Mouse (Mus musculus) forebrain, embryonic 11.5 days (tissue): ENCODE data around the gene Foxr1. TPM values are rescaled to one million over a fixed set of nuclear protein-coding genes. Genes with fewer than 3 reads are reported as not detected.
"Not testable (repeated sequence)": the region's sequence is repeated elsewhere in the genome, so short reads cannot be mapped to it uniquely, and the experiment has no call there.

Experiments used
- ATAC-seq: fragments of 200-750 bp; cut with Nextera tagmentation; replicated peaks from 2 replicates; pipeline ENCODE4 v1.8.0; 2017; ENCODE audit warnings: moderate TSS enrichment; ENCODE audit not compliant: low FRiP score
- DNase-seq: peaks from one replicate; pipeline ENCODE4 v3.0.0-alpha.2; 2017; ENCODE audit warnings: low spot score
- H3K27ac ChIP-seq: fragments of 300-500 bp; sonication (generic); 2 replicates; pipeline ENCODE4 v1.5.1; 2014; ENCODE audit warnings: low read depth, low read length
- H3K27me3 ChIP-seq: fragments of 300-500 bp; sonication (generic); 2 replicates; pipeline ENCODE4 v1.6.1; 2014; ENCODE audit warnings: mild to moderate bottlenecking, low read length, mixed read lengths; ENCODE audit not compliant: control insufficient read depth, insufficient read depth
- H3K36me3 ChIP-seq: fragments of 300-500 bp; sonication (generic); 2 replicates; pipeline ENCODE4 v1.6.1; 2014; ENCODE audit warnings: mild to moderate bottlenecking, low read length, moderate library complexity, mixed read lengths; ENCODE audit not compliant: control insufficient read depth, insufficient read depth
- H3K4me1 ChIP-seq: fragments of 300-500 bp; sonication (generic); replicated peaks from 2 replicates; pipeline ENCODE4 v1.6.1; 2014; ENCODE audit warnings: low read length, mixed read lengths; ENCODE audit not compliant: control insufficient read depth, insufficient read depth
- H3K4me2 ChIP-seq: fragments of 300-500 bp; sonication (generic); 2 replicates; pipeline ENCODE4 v1.6.1; 2014; ENCODE audit warnings: low read depth, mild to moderate bottlenecking, low read length, moderate library complexity, mixed read lengths; ENCODE audit not compliant: severe bottlenecking
- H3K4me3 ChIP-seq: fragments of 300-500 bp; sonication (generic); 2 replicates; pipeline ENCODE4 v1.5.1; 2014; ENCODE audit warnings: low read depth, low read length
- H3K9ac ChIP-seq: fragments of 300-500 bp; sonication (generic); 2 replicates; pipeline ENCODE4 v1.6.1; 2014; ENCODE audit warnings: low read length
- H3K9me3 ChIP-seq: fragments of 300-500 bp; sonication (generic); 2 replicates; pipeline ENCODE4 v1.6.1; 2016; ENCODE audit warnings: low read length, mixed read lengths; ENCODE audit not compliant: control insufficient read depth
- WGBS: fragments of 180-500 bp; shearing (Covaris S2); extraction: QIAGEN DNeasy Blood & Tissue Kit; methylation state at CpG from one replicate; pipeline ENCODE4 v1.1.7; 2014; 5-methylcytosine and 5-hydroxymethylcytosine counted together
- polyA plus RNA-seq: library from polyadenylated mRNA; unstranded; fragments of >200 nt; fragmentation: Nextera tagmentation; extraction: Ambion mirVana; gene quantifications from 2 replicates; pipeline ENCODE4 v1.2.1, GENCODE M21; 2014

Gene Foxr1
- polyA plus RNA-seq, 1 experiment from 2014 or later = not detected

DNA sequence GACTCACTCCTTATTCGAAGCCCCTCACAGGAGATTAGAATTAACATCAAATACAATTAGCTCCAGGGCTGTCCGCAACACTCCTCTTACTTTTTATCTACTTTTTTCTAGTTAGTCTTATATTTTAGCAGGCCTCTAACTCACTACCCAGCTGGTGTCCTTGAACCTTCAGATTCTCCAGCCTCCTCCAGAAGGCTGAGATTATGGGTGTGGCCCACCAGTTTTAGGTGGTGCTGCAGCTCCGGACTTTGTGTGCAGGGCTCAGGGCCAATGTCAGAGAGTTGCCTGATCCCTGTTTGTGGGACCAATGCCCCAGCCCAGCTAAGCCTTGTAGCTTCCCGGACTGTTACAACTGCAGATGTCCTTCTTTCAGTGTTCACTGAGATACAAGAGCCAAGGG lies 17.4 kb downstream of the Foxr1 start:
- H3K4me3 ChIP-seq = no peak overlapping the region
- 86% methylated on average over 4 of the region's 4 CpGs for WGBS
- no peak for DNase-seq

DNA sequence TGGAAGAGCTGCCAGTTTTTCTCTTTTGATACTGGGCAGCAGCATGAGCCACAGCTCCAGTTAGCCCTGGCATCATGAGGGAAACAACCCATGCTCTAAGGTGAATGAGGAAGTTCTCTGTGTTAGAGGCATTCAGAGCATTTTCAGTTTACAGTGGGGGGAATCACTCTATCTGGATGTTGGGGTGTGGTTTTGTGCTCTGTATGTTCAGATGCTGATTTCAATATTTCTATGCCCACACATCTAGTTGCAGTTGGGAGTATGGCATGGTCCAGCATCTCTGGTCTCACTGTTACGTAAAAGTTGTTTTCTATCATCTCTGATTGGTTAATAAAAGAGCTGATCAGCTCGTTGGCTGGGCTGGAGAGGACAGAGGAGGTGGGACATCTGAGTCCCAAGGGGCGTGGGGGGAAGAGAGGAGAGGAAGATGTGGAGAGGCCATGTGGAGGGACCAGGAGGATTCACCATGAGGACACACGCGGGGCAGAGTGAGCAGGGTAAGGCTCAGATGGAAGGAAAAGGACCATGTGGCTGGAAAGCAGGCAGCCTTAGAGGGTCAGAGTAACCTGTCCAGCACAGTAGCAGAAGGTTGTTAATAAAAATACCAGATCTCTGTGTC lies 20.5 kb downstream of the Foxr1 start:
- no peak overlapping the region for H3K27ac ChIP-seq
- 0 out of 2 replicates have a peak, but pooled peaks cover 2% of the 10 kb centered on the region for H3K4me1 ChIP-seq
- H3K27me3 ChIP-seq = no peaks in the 10 kb centered on the region
- H3K9ac ChIP-seq = no peak overlapping the region
- H3K4me2 ChIP-seq = no peak overlapping the region
- no peak overlapping the region for H3K4me3 ChIP-seq
- H3K9me3 ChIP-seq = no peaks in the 10 kb centered on the region
- H3K36me3 ChIP-seq = peaks cover 3% of the 10 kb centered on the region; the same call in 1 of the 2 replicates
- WGBS = 76% methylated on average over 5 of the region's 5 CpGs
- ATAC-seq = no peak
- no peak for DNase-seq

More for the DNA sequence above, 17.4 kb downstream of the Foxr1 start:
- Histone ChIP-seq H3K27ac (no peak overlapping the region), H3K9me3 (no peaks in the 10 kb centered on the region), H3K9ac (no peak overlapping the region), H3K4me2 (no peak overlapping the region), H3K27me3 (no peaks in the 10 kb centered on the region), H3K4me1 (no peaks in the 10 kb centered on the region), H3K36me3 (no peaks in the 10 kb centered on the region)
- no peak for ATAC-seq

DNA sequence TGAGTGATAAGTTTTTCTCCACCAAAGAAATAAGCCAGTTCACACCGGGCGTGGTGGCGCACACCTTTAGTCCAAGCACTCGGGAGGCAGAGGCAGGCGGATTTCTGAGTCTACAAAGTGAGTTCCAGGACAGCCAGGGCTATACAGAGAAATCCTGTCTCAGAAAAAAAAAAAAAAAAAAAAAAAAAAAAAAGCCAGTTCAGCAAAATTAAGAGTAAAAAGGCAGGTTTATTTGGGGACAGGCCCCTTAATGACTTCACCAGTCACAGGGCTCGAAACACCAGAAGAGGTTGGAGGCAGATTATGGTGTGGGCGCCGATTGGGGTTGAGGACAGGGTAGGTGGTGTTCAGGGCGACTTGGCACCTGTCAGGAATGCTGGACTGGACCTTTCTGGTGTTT lies 21.2 kb downstream of the Foxr1 start:
- not testable (repeated sequence) for H3K4me1 ChIP-seq, H3K4me2 ChIP-seq, H3K27ac ChIP-seq, ATAC-seq, H3K4me3 ChIP-seq, H3K9me3 ChIP-seq, H3K36me3 ChIP-seq, H3K9ac ChIP-seq, H3K27me3 ChIP-seq, DNase-seq
- 95% methylated on average over 9 of the region's 9 CpGs for WGBS

DNA sequence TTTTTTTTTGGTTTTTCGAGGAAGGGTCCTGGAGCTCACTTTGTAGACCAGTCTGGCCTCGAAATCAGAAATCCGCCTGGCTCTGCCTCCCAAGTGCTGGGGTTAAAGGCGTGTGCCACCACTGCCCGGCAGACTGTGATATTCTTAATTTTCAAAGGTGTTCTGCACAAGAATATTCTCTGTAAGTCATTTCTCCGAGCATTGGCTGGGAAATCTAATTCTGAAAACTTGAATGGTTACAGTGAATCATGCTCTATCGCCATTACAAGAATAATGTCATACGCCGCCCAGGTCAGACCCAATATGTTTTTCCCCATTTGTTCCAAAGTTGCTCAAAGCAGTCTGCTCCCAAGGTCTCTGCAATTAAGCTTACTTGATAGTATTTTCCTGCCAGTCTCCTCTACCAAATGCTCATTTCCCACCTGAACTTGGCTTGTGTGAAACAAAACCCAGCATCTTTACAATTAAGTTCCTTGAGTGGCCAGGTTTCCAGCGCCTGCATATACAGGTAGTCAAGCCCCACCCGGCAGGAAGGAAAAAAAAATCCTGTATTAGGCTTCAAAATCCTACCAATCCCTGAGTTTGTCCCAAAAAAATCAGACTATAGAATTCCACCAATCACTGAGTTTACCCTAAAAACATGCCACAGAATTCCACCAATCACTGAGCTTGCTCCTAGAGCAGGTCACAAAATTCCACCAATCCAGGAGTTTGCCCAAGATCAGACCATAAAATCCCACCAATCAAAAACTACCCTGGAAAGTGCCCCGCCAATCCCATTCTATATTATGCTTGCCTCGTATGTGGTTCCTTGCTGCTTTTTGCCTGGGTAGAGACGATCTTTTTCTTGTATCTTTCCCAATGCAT lies 22.2 kb downstream of the Foxr1 start, which contains the start of gene Ccdc84:
Ccdc84 (minus strand) TSS at position 51 of the 867 bp plus-strand sequence.
- peaks cover 3% of the 10 kb centered on the region; the same call in 1 of the 2 replicates for H3K36me3 ChIP-seq
- peak within 1 kb of the TSS; percentile 92 for H3K4me2 ChIP-seq
- H3K9ac ChIP-seq = peak within 1 kb of the TSS; percentile 63
- DNase-seq (no peak), ATAC-seq (no peak)
- 82% methylated on average over 14 of the region's 14 CpGs for WGBS
- H3K27ac ChIP-seq = peak within 1 kb of the TSS; percentile 20; the same call in 1 of the 2 replicates
- no peaks in the 10 kb centered on the region for H3K9me3 ChIP-seq
- H3K4me3 ChIP-seq = peak within 1 kb of the TSS; percentile 69
- H3K4me1 ChIP-seq = 0 out of 2 replicates have a peak, but pooled peaks cover 2% of the 10 kb centered on the region
- H3K27me3 ChIP-seq = no peaks in the 10 kb centered on the region

DNA sequence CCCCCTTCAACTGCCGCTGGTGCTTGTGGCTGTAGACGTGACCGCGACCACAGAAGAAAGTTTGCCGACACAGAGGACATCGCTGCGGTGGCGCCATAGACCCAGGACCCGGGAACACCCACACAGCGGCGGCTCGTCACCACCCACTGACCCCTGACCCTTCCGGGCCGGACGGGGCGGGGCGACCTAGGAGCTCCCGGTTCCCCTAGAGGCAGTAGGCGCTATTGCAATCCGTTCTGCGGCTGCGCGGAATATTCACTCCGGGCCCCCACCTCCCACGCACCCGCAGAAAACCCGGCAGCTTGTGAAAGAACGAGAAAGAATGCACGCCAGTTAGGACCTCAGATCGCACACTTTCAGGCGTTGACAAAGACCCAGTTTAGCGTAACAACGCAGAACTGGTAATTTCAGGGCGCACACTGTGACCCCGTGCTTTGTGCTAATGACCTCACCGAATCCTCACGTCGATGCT lies 23.0 kb downstream of the Foxr1 start:
- H3K27me3 ChIP-seq = no peaks in the 10 kb centered on the region
- H3K36me3 ChIP-seq = peaks cover 6% of the 10 kb centered on the region; the same call in 1 of the 2 replicates
- H3K4me3 ChIP-seq = peak overlapping the region; percentile 69
- H3K4me1 ChIP-seq = 0 out of 2 replicates have a peak, but pooled peaks cover 2% of the 10 kb centered on the region
- H3K9ac ChIP-seq = peak overlapping the region; percentile 63
- 1% methylated on average over 38 of the region's 38 CpGs for WGBS
- H3K27ac ChIP-seq = peak overlapping the region; percentile 20; the same call in 1 of the 2 replicates
- no peaks in the 10 kb centered on the region for H3K9me3 ChIP-seq
- peak overlapping the region; percentile 92 for H3K4me2 ChIP-seq
- DNase-seq = peak; percentile 95
- peak; percentile 90 for ATAC-seq

DNA sequence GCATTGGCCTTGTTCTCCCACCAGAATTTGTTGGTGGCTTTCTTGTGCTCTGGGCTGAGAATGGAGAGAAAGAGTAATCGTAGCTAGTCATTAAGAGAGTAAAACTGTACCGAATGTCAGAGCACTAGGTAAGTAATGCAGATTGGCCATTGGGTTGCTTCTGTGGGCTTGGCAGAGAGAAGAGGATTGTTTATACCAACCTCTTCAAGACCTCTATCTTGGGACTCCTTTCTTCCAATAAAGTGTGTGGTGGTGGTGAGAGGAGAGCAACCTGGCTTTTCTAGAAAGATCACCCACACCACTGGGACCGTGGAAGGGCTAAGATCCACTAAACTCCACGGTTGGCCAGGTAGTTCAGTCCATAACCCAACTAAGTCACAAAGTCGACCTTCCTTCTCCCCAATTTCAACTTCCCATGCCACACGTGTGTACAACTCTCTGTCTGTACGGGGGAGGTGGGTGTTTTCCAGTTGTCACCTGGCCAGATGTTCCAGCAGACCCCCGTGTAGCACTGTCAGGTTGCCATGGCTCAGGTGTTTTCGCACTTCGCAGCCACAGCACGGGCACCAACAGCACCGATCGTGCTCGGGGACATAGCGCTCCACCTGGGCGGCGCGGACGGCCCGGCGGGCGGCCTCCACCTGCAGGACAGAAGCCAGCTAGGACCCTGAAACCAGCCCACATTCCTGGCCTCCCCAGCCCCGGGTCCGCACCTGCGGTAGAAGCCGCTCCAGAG lies 23.6 kb downstream of the Foxr1 start:
- WGBS = 7% methylated on average over 26 of the region's 26 CpGs
- peak overlapping the region; percentile 69 for H3K4me3 ChIP-seq
- DNase-seq = no peak
- no peak overlapping the region for H3K27ac ChIP-seq
- peak overlapping the region; percentile 92 for H3K4me2 ChIP-seq
- 0 out of 2 replicates have a peak, but pooled peaks cover 2% of the 10 kb centered on the region for H3K4me1 ChIP-seq
- peaks cover 6% of the 10 kb centered on the region; the same call in 1 of the 2 replicates for H3K36me3 ChIP-seq
- H3K9ac ChIP-seq = peak overlapping the region; percentile 63
- peak; percentile 71; the same call in 1 of the 2 replicates for ATAC-seq
- no peaks in the 10 kb centered on the region for H3K9me3 ChIP-seq
- H3K27me3 ChIP-seq = no peaks in the 10 kb centered on the region

DNA sequence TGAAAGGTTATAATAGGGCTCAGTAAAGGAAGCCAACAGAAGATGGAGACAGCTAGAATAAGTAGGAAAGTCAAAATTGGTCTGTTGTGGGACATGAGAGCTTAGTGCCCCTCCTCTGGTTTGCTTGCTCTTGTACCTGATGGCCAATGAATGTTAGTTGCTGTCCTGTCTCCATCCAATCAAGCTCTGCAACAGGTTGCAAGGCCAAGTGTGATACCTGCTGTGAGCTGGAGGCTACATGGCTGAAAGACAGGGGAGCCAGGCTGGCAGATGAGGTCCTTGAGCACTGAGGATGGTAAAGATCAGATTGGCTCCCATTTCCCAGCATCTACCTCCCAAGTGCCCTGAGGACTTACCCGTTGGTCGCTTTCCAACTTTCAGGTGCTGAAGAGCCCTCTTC lies 28.2 kb downstream of the Foxr1 start:
- ATAC-seq (no peak), DNase-seq (no peak)
- peaks cover 7% of the 10 kb centered on the region; the same call in 1 of the 2 replicates for H3K4me1 ChIP-seq
- no peaks in the 10 kb centered on the region for H3K9me3 ChIP-seq
- 95% methylated on average over 2 of the region's 2 CpGs for WGBS
- H3K4me2 ChIP-seq = no peak overlapping the region
- no peak overlapping the region for H3K9ac ChIP-seq
- H3K4me3 ChIP-seq = no peak overlapping the region
- H3K27me3 ChIP-seq = no peaks in the 10 kb centered on the region
- peaks cover 23% of the 10 kb centered on the region; the same call in 1 of the 2 replicates for H3K36me3 ChIP-seq
- no peak overlapping the region for H3K27ac ChIP-seq

DNA sequence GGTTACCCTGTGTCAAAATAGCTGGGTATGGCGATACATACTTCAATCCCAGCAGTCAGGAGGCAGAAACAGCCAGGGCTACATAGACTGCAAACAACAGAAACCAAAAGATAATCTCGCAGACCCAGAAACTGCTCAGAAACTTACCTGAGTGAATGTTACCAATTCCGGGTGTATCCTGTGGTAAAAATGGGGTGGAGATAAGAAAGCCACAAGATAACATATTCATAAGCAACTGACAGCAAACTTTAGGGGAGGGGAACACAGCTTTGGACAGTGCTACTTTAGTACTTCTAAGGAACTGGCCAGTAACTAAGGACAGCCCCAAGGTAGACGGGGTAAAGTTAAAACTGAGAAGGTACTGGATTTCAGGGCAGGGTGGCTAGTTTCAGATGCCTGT lies 28.6 kb downstream of the Foxr1 start:
- Histone ChIP-seq H3K27ac (no peak overlapping the region), H3K4me2 (no peak overlapping the region), H3K27me3 (no peaks in the 10 kb centered on the region), H3K9ac (no peak overlapping the region), H3K36me3 (peaks cover 23% of the 10 kb centered on the region; the same call in 1 of the 2 replicates), H3K9me3 (no peaks in the 10 kb centered on the region), H3K4me1 (peaks cover 7% of the 10 kb centered on the region; the same call in 1 of the 2 replicates), H3K4me3 (no peak overlapping the region)
- DNase-seq (no peak), ATAC-seq (no peak)
- WGBS = 89% methylated on average over 4 of the region's 4 CpGs
